Mouse (Mus musculus) layer of hippocampus, adult 8-10 months (tissue): ENCODE data around the gene Lclat1. TPM values are rescaled to one million over a fixed set of nuclear protein-coding genes. Genes with fewer than 3 reads are reported as not detected.
"Not testable (repeated sequence)": the region's sequence is repeated elsewhere in the genome, so short reads cannot be mapped to it uniquely, and the experiment has no call there.

Experiments
- DNase-seq, 2 experiments: peaks; one replicate each; pipeline ENCODE4 v3.0.0; 2022; ENCODE audit warnings: low spot score in 2 of 2
- total RNA-seq, 4 experiments: library from RNA; stranded (reverse); gene quantifications; 2 replicates each; pipeline ENCODE4 v1.2.4; 2022

Gene Lclat1
- total RNA-seq, 4 experiments from 2014 or later: 32.0 to 37.2 (median 36.6) TPM

- peak; percentile 77 to 88 for DNase-seq
Measured at GRCm38 (mm10) chr17:73271797-73272600, 164.2 kb downstream of the Lclat1 start.

GRCm38 (mm10) chr17:73273809-73274208 lies 166.0 kb downstream of the Lclat1 start:
- DNase-seq: no peak

DNA sequence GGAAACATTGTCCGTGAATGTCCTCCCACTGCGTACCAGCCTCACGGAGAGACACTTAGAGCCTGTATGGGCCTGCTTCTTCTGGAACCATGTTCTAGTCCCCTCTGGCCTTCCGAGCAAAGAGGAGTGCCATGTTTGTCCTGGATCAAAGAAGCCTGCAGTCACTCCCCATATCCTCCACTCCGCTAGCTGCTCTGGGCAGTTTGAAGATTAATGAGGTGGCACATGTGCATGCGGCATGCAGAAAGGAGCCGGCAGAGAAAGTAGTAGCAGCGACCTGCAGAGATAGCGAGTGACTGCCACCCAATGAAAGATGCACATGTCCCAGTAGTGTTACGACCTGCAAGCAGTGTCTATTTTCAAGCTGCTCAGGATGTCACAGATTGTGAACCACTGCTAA lies 167.3 kb downstream of the Lclat1 start:
- DNase-seq: no peak

DNA sequence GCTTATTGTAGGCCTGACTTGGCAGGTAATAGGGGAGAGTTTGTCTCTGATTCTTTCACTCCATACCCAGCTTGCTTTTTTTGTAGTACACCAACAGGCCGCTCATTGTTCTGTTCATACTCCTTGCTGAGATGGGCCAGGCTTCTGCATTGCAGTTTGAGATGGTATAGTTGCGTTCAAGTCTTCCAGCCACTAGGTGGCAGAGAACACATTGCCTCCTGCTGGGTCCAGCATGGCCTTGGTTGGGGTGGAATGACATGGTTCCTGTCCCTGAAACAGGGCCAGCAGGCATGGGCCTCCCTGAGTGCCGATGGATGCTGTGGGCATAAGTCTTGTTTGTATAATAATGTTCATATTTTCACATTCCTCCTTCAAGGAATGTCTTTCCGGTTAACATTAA lies 170.0 kb downstream of the Lclat1 start:
- no peak for DNase-seq

GRCm38 (mm10) chr17:73282702-73283101 lies 174.9 kb downstream of the Lclat1 start:
- DNase-seq: not testable (repeated sequence)

- no peak for DNase-seq
Measured at GRCm38 (mm10) chr17:73284301-73284700, 176.5 kb downstream of the Lclat1 start.

Other genes with a start within 250 kb of the Lclat1 start
- gene Lbh, start 189.7 kb upstream of the Lclat1 start, total RNA-seq: 10 to 100 TPM; 36.5 to 46.3 (median 42.0) TPM